Mouse (Mus musculus): ENCODE results near the gene Echs1.
A peak's percentile ranks its signal among the peaks of the same experiment; 100 is the strongest.

The Echs1 gene

GRCm38 (mm10) chr7:140116329-140117054, at the start of gene Echs1:
Gene Echs1, minus strand, starts transcription at chr7:140116476.
- Histone ChIP-seq H3K9me3 (ENCODE audit: low read length) (no peaks in the 10 kb centered on the region), H3K4me1 (replicated peaks; ENCODE audit: low read depth, low read length) (peaks cover 30% of the 10 kb centered on the region), H3K4me3 (replicated peaks; ENCODE audit: low read length) (peak within 1 kb of the TSS; percentile 92), H3K27me3 (ENCODE audit: insufficient read depth, low read length) (no peaks in the 10 kb centered on the region), H3K36me3 (ENCODE audit: insufficient read depth, low read length) (peaks cover 22% of the 10 kb centered on the region)
- no peak for TF ChIP-seq NANOG (IDR thresholded peaks at IDR 0.05; ENCODE audit: borderline replicate concordance, low read length)
- no peak for TF ChIP-seq POU5F1 (IDR thresholded peaks at IDR 0.05; ENCODE audit: borderline replicate concordance, low read length)
- no peak for TF ChIP-seq CTCF (conservative IDR thresholded peaks at IDR 0.05; ENCODE audit: low read length)

GRCm38 (mm10) chr7:140164664-140165063, 48.4 kb upstream of the Echs1 start, which contains the start of gene Olfr522:
Gene Olfr522, minus strand, starts transcription at chr7:140164764.
- Histone ChIP-seq H3K4me3 (replicated peaks; ENCODE audit: low read length) (no peak within 1 kb of the TSS), H3K27me3 (ENCODE audit: insufficient read depth, low read length) (peaks cover 14% of the 10 kb centered on the region; the same call in 1 of the 2 replicates)
- TF ChIP-seq POU5F1 (IDR thresholded peaks at IDR 0.05; ENCODE audit: borderline replicate concordance, low read length) (no peak), CTCF (conservative IDR thresholded peaks at IDR 0.05; ENCODE audit: low read length) (no peak), NANOG (IDR thresholded peaks at IDR 0.05; ENCODE audit: borderline replicate concordance, low read length) (no peak)

GRCm38 (mm10) chr7:140160363-140160762, 44.1 kb upstream of the Echs1 start:
- Histone ChIP-seq H3K27me3 (ENCODE audit: insufficient read depth, low read length) (peaks cover 38% of the 10 kb centered on the region), H3K9me3 (ENCODE audit: low read length) (peaks cover 13% of the 10 kb centered on the region), H3K4me3 (replicated peaks; ENCODE audit: low read length) (no peak overlapping the region), H3K36me3 (ENCODE audit: insufficient read depth, low read length) (no peaks in the 10 kb centered on the region), H3K4me1 (replicated peaks; ENCODE audit: low read depth, low read length) (no peaks in the 10 kb centered on the region)
- no peak for TF ChIP-seq POU5F1 (IDR thresholded peaks at IDR 0.05; ENCODE audit: borderline replicate concordance, low read length)
- TF ChIP-seq NANOG (IDR thresholded peaks at IDR 0.05; ENCODE audit: borderline replicate concordance, low read length) = no peak
- TF ChIP-seq CTCF (conservative IDR thresholded peaks at IDR 0.05; ENCODE audit: low read length) = no peak

More at GRCm38 (mm10) chr7:140164664-140165063, 48.4 kb upstream of the Echs1 start, which contains the start of gene Olfr522:
- Histone ChIP-seq H3K4me1 (replicated peaks; ENCODE audit: low read depth, low read length) (0 out of 2 replicates have a peak, but pooled peaks cover 3% of the 10 kb centered on the region), H3K36me3 (ENCODE audit: insufficient read depth, low read length) (no peaks in the 10 kb centered on the region), H3K9me3 (ENCODE audit: low read length) (peaks cover 13% of the 10 kb centered on the region)

GRCm38 (mm10) chr7:140154218-140154927, 38.1 kb upstream of the Echs1 start, which contains the start of gene Sprn:
Gene Sprn, minus strand, starts transcription at chr7:140154877.
- Histone ChIP-seq H3K27me3 (ENCODE audit: insufficient read depth, low read length) (peaks cover 62% of the 10 kb centered on the region), H3K4me3 (replicated peaks; ENCODE audit: low read length) (peak within 1 kb of the TSS; percentile 76), H3K4me1 (replicated peaks; ENCODE audit: low read depth, low read length) (peaks cover 25% of the 10 kb centered on the region), H3K36me3 (ENCODE audit: insufficient read depth, low read length) (peaks cover 19% of the 10 kb centered on the region), H3K9me3 (ENCODE audit: low read length) (no peaks in the 10 kb centered on the region)
- no peak for TF ChIP-seq NANOG (IDR thresholded peaks at IDR 0.05; ENCODE audit: borderline replicate concordance, low read length)
- no peak for TF ChIP-seq CTCF (conservative IDR thresholded peaks at IDR 0.05; ENCODE audit: low read length)
- TF ChIP-seq POU5F1 (IDR thresholded peaks at IDR 0.05; ENCODE audit: borderline replicate concordance, low read length) = no peak

GRCm38 (mm10) chr7:140153829-140154217, 37.5 kb upstream of the Echs1 start:
- peaks cover 59% of the 10 kb centered on the region for H3K27me3 ChIP-seq (ENCODE audit: insufficient read depth, low read length)
- H3K36me3 ChIP-seq (ENCODE audit: insufficient read depth, low read length) = peaks cover 25% of the 10 kb centered on the region
- no peaks in the 10 kb centered on the region for H3K9me3 ChIP-seq (ENCODE audit: low read length)
- peak overlapping the region; percentile 76 for H3K4me3 ChIP-seq (replicated peaks; ENCODE audit: low read length)
- peaks cover 25% of the 10 kb centered on the region for H3K4me1 ChIP-seq (replicated peaks; ENCODE audit: low read depth, low read length)
- no peak for TF ChIP-seq NANOG (IDR thresholded peaks at IDR 0.05; ENCODE audit: borderline replicate concordance, low read length)
- no peak for TF ChIP-seq POU5F1 (IDR thresholded peaks at IDR 0.05; ENCODE audit: borderline replicate concordance, low read length)
- no peak for TF ChIP-seq CTCF (conservative IDR thresholded peaks at IDR 0.05; ENCODE audit: low read length)

- Histone ChIP-seq H3K4me1 (replicated peaks; ENCODE audit: low read depth, low read length) (peaks cover 25% of the 10 kb centered on the region), H3K27me3 (ENCODE audit: insufficient read depth, low read length) (peaks cover 55% of the 10 kb centered on the region), H3K9me3 (ENCODE audit: low read length) (no peaks in the 10 kb centered on the region), H3K4me3 (replicated peaks; ENCODE audit: low read length) (peak overlapping the region; percentile 76), H3K36me3 (ENCODE audit: insufficient read depth, low read length) (peaks cover 27% of the 10 kb centered on the region)
- TF ChIP-seq NANOG (IDR thresholded peaks at IDR 0.05; ENCODE audit: borderline replicate concordance, low read length) = no peak
- no peak for TF ChIP-seq CTCF (conservative IDR thresholded peaks at IDR 0.05; ENCODE audit: low read length)
- no peak for TF ChIP-seq POU5F1 (IDR thresholded peaks at IDR 0.05; ENCODE audit: borderline replicate concordance, low read length)
Measured at GRCm38 (mm10) chr7:140153383-140153782, 37.1 kb upstream of the Echs1 start.

- TF ChIP-seq POU5F1 (IDR thresholded peaks at IDR 0.05; ENCODE audit: borderline replicate concordance, low read length) (no peak), CTCF (conservative IDR thresholded peaks at IDR 0.05; ENCODE audit: low read length) (no peak)
- no peaks in the 10 kb centered on the region for H3K9me3 ChIP-seq (ENCODE audit: low read length)
- H3K4me3 ChIP-seq (replicated peaks; ENCODE audit: low read length) = no peak overlapping the region
- H3K27me3 ChIP-seq (ENCODE audit: insufficient read depth, low read length) = no peaks in the 10 kb centered on the region
- peaks cover 3% of the 10 kb centered on the region; the same call in 1 of the 2 replicates for H3K4me1 ChIP-seq (replicated peaks; ENCODE audit: low read depth, low read length)
- peaks cover 70% of the 10 kb centered on the region for H3K36me3 ChIP-seq (ENCODE audit: insufficient read depth, low read length)
Measured at GRCm38 (mm10) chr7:140144550-140144949, 28.3 kb upstream of the Echs1 start.

- no peaks in the 10 kb centered on the region for H3K27me3 ChIP-seq (ENCODE audit: insufficient read depth, low read length)
- H3K4me3 ChIP-seq (replicated peaks; ENCODE audit: low read length) = no peak overlapping the region
- H3K4me1 ChIP-seq (replicated peaks; ENCODE audit: low read depth, low read length) = peaks cover 16% of the 10 kb centered on the region
- no peak for TF ChIP-seq POU5F1 (IDR thresholded peaks at IDR 0.05; ENCODE audit: borderline replicate concordance, low read length)
- no peak for TF ChIP-seq NANOG (IDR thresholded peaks at IDR 0.05; ENCODE audit: borderline replicate concordance, low read length)
- peak; percentile 67 for TF ChIP-seq CTCF (conservative IDR thresholded peaks at IDR 0.05; ENCODE audit: low read length)
- no peaks in the 10 kb centered on the region for H3K9me3 ChIP-seq (ENCODE audit: low read length)
- H3K36me3 ChIP-seq (ENCODE audit: insufficient read depth, low read length) = peaks cover 45% of the 10 kb centered on the region
Measured at GRCm38 (mm10) chr7:140141350-140141749, 25.1 kb upstream of the Echs1 start.

All from E14TG2a.4 (cell line).